Mouse (Mus musculus) kidney, adult 2 months (tissue): ENCODE measurements around the gene Pkn1.

Source experiments
- CTCF ChIP-seq: fragments of 200-500 bp; conservative IDR thresholded peaks from 2 replicates; pipeline ENCODE4 v1.5.1; 2011; ENCODE audit warnings: low read depth, mild to moderate bottlenecking, control low read depth, low read length, moderate library complexity, mixed read lengths; ENCODE audit not compliant: insufficient read depth, insufficient read length
- POLR2A ChIP-seq: fragments of 200-500 bp; IDR thresholded peaks from one replicate; pipeline ENCODE4 v1.6.1; 2011; ENCODE audit warnings: low read depth, low read length, control low read depth

GRCm38 (mm10) chr8:83632083-83632707 is 66.8 kb downstream of the Pkn1 start:
- TF ChIP-seq POLR2A (no peak), CTCF (no peak)
